Mouse (Mus musculus): ENCODE measurements around the gene Slc5a4b. TPM values are rescaled to one million over a fixed set of nuclear protein-coding genes. Genes with fewer than 3 reads are reported as not detected.
"Not testable (repeated sequence)": the region's sequence is repeated elsewhere in the genome, so short reads cannot be mapped to it uniquely, and the experiment has no call there.

Slc5a4b gene
- polyA plus RNA-seq, 1 experiment from 2014 or later: not detected

DNA sequence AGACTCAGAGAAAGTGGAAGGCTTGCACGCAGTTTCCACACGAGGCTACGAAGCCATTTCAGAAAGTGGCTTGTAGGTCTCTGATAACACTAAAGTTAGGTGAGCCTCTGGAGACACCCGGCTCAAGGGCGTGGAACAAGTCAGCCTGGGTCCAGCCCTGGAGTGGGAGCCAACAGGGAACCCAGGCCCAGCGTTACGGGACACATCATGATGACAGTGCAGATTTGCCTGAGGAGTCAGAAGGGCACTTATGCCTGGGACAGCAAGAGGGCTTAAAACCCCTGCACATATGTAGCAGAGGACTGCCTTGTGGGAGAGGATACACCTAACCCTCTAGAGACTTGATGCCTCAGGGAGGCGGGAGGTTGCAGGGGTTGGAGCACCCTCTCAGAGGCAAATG is 14.2 kb downstream of the Slc5a4b start:
- H3K27ac ChIP-seq (replicated peaks): no peak overlapping the region
- 91% methylated on average over 8 of the region's 8 CpGs for WGBS
- H3K4me1 ChIP-seq: no peaks in the 10 kb centered on the region
- no peaks in the 10 kb centered on the region for H3K9me3 ChIP-seq
- DNase-seq (ENCODE audit: low spot score): no peak
- H3K4me3 ChIP-seq: no peak overlapping the region
- no peaks in the 10 kb centered on the region for H3K36me3 ChIP-seq (replicated peaks)
- no peaks in the 10 kb centered on the region for H3K27me3 ChIP-seq (replicated peaks; ENCODE audit: low read depth, poor library complexity, severe bottlenecking)

DNA sequence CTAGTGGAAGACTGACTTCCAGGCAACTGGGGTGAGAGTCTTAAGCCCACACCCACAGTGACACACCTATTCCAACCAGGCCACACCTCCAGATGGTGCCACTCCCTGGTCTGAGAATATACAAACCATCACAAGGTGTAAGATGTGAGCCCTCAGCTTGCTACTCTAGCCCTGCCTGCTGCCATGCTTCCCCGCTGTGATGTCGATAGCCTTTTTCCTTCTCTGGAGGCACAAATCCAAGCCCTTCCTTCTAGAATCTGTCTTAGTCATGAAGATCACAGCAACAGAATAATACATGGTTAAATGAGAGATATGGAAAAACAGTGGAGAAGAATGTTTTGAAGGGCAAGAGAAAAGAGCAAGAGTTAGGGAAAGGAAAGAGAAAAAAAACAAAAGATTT is 33.8 kb downstream of the Slc5a4b start:
- DNase-seq (ENCODE audit: low spot score); H3K27ac ChIP-seq (replicated peaks): not testable (repeated sequence)
- WGBS: 92% methylated on average over 2 of the region's 2 CpGs

DNA sequence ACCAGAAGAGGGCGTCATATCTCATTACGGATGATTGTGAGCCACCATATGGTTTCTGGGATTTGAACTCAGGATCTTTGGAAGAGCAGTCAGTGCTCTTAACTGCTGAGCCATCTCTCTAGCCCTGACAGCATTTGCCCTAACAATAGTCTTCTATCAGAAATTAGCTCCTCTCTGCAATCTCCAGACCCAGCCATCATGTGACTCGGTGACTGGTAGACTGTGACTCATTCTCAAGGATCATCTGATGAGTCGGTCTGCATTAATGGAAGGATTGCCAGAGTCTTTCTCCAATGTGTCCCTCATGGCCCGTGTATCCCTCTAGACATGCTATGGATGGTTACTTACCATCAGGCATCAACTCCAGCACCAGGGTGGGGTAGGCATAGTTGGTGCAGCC is 38.7 kb downstream of the Slc5a4b start:
- not testable (repeated sequence) for H3K4me1 ChIP-seq; H3K36me3 ChIP-seq (replicated peaks); DNase-seq (ENCODE audit: low spot score); H3K27ac ChIP-seq (replicated peaks); H3K4me3 ChIP-seq; H3K27me3 ChIP-seq (replicated peaks; ENCODE audit: low read depth, poor library complexity, severe bottlenecking); H3K9me3 ChIP-seq
- 93% methylated on average over 5 of the region's 5 CpGs for WGBS

More for the DNA sequence above, 33.8 kb downstream of the Slc5a4b start:
- not testable (repeated sequence) for H3K4me1 ChIP-seq; H3K4me3 ChIP-seq; H3K36me3 ChIP-seq (replicated peaks); H3K9me3 ChIP-seq; H3K27me3 ChIP-seq (replicated peaks; ENCODE audit: low read depth, poor library complexity, severe bottlenecking)

DNA sequence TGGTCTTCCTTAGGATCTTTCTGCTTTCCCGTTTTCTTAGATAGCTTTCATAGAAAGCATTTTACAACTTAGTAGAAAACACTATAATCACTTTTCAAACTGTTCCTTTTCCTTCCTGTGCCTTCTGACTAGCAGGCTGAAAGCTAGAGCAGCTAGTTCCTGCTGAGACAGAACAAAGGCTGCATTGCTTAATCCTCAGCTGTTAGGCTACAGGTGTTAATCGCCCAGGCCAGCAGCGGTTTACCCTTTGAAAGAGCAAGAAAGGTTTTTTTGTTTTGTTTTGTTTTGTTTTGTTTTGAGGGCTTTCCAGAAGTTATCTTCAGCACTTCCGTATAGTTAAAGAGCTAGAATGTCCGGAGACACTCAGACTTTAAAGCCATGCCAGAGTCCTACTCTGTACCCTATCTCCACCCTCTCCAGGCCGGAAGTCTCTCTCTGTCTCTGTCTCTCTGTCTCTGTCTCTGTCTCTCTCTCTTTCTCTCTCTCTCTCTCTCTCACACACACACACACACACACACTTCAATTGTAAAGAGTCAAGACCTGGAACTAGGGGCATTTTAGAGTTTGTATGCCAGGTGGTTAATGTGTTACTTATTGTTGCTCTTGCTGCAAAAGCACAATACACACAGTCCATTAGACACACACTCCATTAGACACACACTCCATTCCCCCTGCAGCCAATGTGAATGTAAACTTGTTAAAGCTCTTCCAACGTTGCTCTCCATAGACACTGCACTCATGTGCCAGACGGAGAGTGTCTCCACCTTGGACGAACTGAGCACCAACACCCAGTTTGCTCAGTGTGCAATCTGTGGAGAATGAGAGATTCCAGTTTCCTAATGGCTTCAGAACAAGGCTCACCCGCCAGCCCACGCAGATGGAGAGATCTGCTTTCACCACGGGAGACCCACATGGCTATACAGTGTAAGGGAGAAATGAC is 42.8 kb downstream of the Slc5a4b start:
- H3K4me3 ChIP-seq: no peak overlapping the region
- no peaks in the 10 kb centered on the region for H3K36me3 ChIP-seq (replicated peaks)
- H3K27me3 ChIP-seq (replicated peaks; ENCODE audit: low read depth, poor library complexity, severe bottlenecking): no peaks in the 10 kb centered on the region
- H3K27ac ChIP-seq (replicated peaks): no peak overlapping the region
- no peak for DNase-seq (ENCODE audit: low spot score)
- 35% methylated on average over 12 of the region's 12 CpGs for WGBS
- peaks cover 3% of the 10 kb centered on the region; the same call in 1 of the 2 replicates for H3K4me1 ChIP-seq
- H3K9me3 ChIP-seq: no peaks in the 10 kb centered on the region

- Histone ChIP-seq H3K27me3 (replicated peaks; ENCODE audit: low read depth, poor library complexity, severe bottlenecking) (no peaks in the 10 kb centered on the region), H3K36me3 (replicated peaks) (no peaks in the 10 kb centered on the region), H3K27ac (replicated peaks) (no peak overlapping the region), H3K4me3 (no peak overlapping the region), H3K9me3 (no peaks in the 10 kb centered on the region), H3K4me1 (no peaks in the 10 kb centered on the region)
- WGBS: 94% methylated on average over 5 of the region's 5 CpGs
- no peak for DNase-seq (ENCODE audit: low spot score)
Measured at GRCm38 (mm10) chr10:76062439-76062838, 48.3 kb downstream of the Slc5a4b start.

DNA sequence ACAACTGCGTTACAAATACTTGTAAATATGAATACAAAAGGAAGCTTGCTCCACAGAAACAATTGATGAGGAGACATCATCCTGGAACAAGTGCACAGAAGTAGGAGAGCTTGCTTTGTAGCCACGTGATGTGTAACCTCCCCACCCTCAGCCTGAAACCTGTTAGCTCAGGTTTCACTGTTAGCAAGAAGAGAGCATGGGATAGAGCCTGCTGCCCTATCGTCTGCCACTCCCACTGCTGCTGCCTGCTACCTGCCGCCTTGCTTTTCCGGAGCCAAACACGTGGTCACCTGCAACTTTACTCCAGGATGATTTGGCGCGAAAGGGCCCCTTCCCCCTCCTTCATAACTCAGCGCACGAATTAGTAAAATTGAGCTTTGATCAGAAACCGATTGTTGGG is 58.9 kb downstream of the Slc5a4b start:
- Histone ChIP-seq H3K4me1 (peaks cover 18% of the 10 kb centered on the region), H3K9me3 (no peaks in the 10 kb centered on the region), H3K27ac (replicated peaks) (no peak overlapping the region), H3K36me3 (replicated peaks) (no peaks in the 10 kb centered on the region), H3K27me3 (replicated peaks; ENCODE audit: low read depth, poor library complexity, severe bottlenecking) (no peaks in the 10 kb centered on the region), H3K4me3 (no peak overlapping the region)
- WGBS: 81% methylated on average over 11 of the region's 11 CpGs
- no peak for DNase-seq (ENCODE audit: low spot score)

- no peaks in the 10 kb centered on the region for H3K9me3 ChIP-seq
- H3K4me3 ChIP-seq: no peak overlapping the region
- H3K27me3 ChIP-seq (replicated peaks; ENCODE audit: low read depth, poor library complexity, severe bottlenecking): no peaks in the 10 kb centered on the region
- no peak for DNase-seq (ENCODE audit: low spot score)
- H3K36me3 ChIP-seq (replicated peaks): peaks cover 6% of the 10 kb centered on the region
- peaks cover 32% of the 10 kb centered on the region for H3K4me1 ChIP-seq
- 41% methylated on average over 6 of the region's 6 CpGs for WGBS
- H3K27ac ChIP-seq (replicated peaks): no peak overlapping the region
Measured at GRCm38 (mm10) chr10:76048967-76049366, 61.8 kb downstream of the Slc5a4b start.

DNA sequence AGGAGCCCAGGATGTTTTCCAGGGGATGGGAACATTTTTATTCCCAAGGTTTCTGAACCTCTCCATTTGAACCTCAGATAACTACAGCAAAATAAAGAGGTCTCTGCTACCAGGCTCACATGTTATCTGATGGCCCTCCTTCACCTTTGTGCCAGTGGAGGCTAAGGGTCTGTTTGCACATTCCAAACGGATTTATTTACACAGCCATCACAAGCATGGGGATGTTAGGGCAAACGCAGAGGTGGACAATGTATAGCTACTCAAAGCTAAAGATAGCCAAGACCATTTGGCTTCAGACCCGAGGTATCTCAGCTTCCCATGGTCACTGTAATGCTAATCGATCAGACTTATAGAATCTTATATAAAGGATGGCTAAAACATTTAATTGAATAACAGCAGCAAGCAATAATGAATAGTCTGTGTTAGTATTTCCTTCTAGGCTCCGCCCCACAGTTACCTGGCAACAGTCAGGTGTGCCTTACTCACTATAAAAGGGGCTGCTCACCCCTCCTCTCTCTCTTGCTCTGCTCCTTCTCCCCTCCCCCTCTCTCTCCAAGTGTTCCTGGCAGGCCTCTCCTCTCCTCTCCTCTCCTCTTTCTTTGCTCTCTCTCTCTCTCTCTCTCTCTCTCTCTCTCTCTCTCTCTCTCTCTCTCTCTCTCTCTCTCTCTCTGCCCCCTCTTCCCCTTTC is 63.4 kb downstream of the Slc5a4b start:
- no peaks in the 10 kb centered on the region for H3K9me3 ChIP-seq
- 56% methylated on average over 5 of the region's 5 CpGs for WGBS
- H3K27ac ChIP-seq (replicated peaks): no peak overlapping the region
- DNase-seq (ENCODE audit: low spot score): no peak
- H3K27me3 ChIP-seq (replicated peaks; ENCODE audit: low read depth, poor library complexity, severe bottlenecking): no peaks in the 10 kb centered on the region
- peaks cover 32% of the 10 kb centered on the region for H3K4me1 ChIP-seq
- H3K36me3 ChIP-seq (replicated peaks): peaks cover 21% of the 10 kb centered on the region
- no peak overlapping the region for H3K4me3 ChIP-seq

GRCm38 (mm10) chr10:76046754-76047153 is 64.0 kb downstream of the Slc5a4b start:
- Histone ChIP-seq H3K4me1 (peaks cover 32% of the 10 kb centered on the region), H3K36me3 (replicated peaks) (peaks cover 25% of the 10 kb centered on the region), H3K4me3 (no peak overlapping the region), H3K27ac (replicated peaks) (no peak overlapping the region), H3K9me3 (no peaks in the 10 kb centered on the region), H3K27me3 (replicated peaks; ENCODE audit: low read depth, poor library complexity, severe bottlenecking) (no peaks in the 10 kb centered on the region)
- DNase-seq (ENCODE audit: low spot score): no peak
- 72% methylated on average over 1 of the region's 1 CpGs for WGBS

- H3K27me3 ChIP-seq (replicated peaks; ENCODE audit: low read depth, poor library complexity, severe bottlenecking): no peaks in the 10 kb centered on the region
- no peak overlapping the region for H3K27ac ChIP-seq (replicated peaks)
- H3K4me3 ChIP-seq: no peak overlapping the region
- no peak for DNase-seq (ENCODE audit: low spot score)
- 38% methylated on average over 5 of the region's 5 CpGs for WGBS
- peaks cover 39% of the 10 kb centered on the region for H3K36me3 ChIP-seq (replicated peaks)
- H3K4me1 ChIP-seq: peaks cover 32% of the 10 kb centered on the region
- no peaks in the 10 kb centered on the region for H3K9me3 ChIP-seq
Measured at GRCm38 (mm10) chr10:76045343-76045742, 65.4 kb downstream of the Slc5a4b start.

- Histone ChIP-seq H3K27ac (replicated peaks) (no peak overlapping the region), H3K4me1 (peaks cover 10% of the 10 kb centered on the region), H3K9me3 (no peaks in the 10 kb centered on the region), H3K27me3 (replicated peaks; ENCODE audit: low read depth, poor library complexity, severe bottlenecking) (no peaks in the 10 kb centered on the region), H3K36me3 (replicated peaks) (peaks cover 77% of the 10 kb centered on the region), H3K4me3 (no peak overlapping the region)
- DNase-seq (ENCODE audit: low spot score): no peak
- WGBS: 96% methylated on average over 5 of the region's 5 CpGs
Measured at GRCm38 (mm10) chr10:76036962-76037361, 73.8 kb downstream of the Slc5a4b start.

DNA sequence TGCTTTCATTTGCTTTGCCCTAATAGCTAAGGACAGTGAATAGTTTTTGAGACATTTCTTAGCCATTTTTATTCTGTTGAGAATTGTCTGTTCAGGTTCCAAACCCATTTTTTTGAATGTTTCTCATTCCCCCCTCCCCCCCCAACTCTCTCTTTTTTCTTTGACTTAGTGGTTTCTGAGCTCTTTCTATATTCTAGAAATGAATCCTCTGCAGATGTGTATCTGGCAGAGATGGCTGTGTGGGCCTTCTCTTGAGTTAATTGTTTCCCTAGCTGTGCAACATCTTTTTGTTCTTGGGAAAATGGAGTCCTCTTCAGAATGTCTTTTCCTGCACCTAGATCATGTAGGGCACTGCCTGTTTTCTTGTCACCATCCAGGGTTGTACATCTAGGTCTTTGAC is 75.5 kb downstream of the Slc5a4b start:
- Histone ChIP-seq H3K4me3 (no peak overlapping the region), H3K36me3 (replicated peaks) (peaks cover 62% of the 10 kb centered on the region), H3K4me1 (peaks cover 12% of the 10 kb centered on the region), H3K9me3 (no peaks in the 10 kb centered on the region), H3K27me3 (replicated peaks; ENCODE audit: low read depth, poor library complexity, severe bottlenecking) (no peaks in the 10 kb centered on the region), H3K27ac (replicated peaks) (no peak overlapping the region)
- no peak for DNase-seq (ENCODE audit: low spot score)

All from embryonic facial prominence, embryonic 10.5 days (tissue).